ENCODE assay signal across 26 mouse cellular contexts in genomic region chr2:74709465-74710419, GRCm38 (mm10). TPM values are rescaled to one million over a fixed set of nuclear protein-coding genes. Genes with fewer than 3 reads are reported as not detected.
DNase-seq lines count a peak whose midpoint lies in the region; ATAC-seq and TF ChIP-seq lines count a peak whose summit lies in the region.
"Had no signal": no experiment of that assay in that cellular context is flagged by ENCODE, and none has a peak within 500 bp of the region (broad histone marks: within the 10 kb centered on the region; RNA-seq: fewer than 3 reads in every experiment).

No protein-coding gene starts in this region.

- peaks cover 17% of the 10 kb centered on the region for H3K4me1 ChIP-seq in hindbrain, embryonic 10.5 days (replicated peaks)
- no peaks in the 10 kb centered on the region; the same call in 1 of the 2 replicates for H3K4me1 ChIP-seq in hindbrain, embryonic 14.5 days (replicated peaks; ENCODE audit: control insufficient read depth, insufficient read depth, low read length)
- H3K4me1 ChIP-seq in midbrain, embryonic 11.5 days (ENCODE audit: control insufficient read depth, insufficient read depth, low read length): peaks cover 11% of the 10 kb centered on the region
- no peaks in the 10 kb centered on the region for H3K4me1 ChIP-seq in midbrain, postnatal 0 days (ENCODE audit: insufficient read depth, low read length)
- peaks cover 20% of the 10 kb centered on the region for H3K4me1 ChIP-seq in limb, embryonic 11.5 days (ENCODE audit: control insufficient read depth, insufficient read depth, low read length)
- peaks cover 41% of the 10 kb centered on the region for H3K4me1 ChIP-seq in neural tube, embryonic 15.5 days
- peaks cover 12% of the 10 kb centered on the region for H3K4me1 ChIP-seq in liver, postnatal 0 days (ENCODE audit: insufficient read depth)

- no peak overlapping the region for H3K4me2 ChIP-seq in hindbrain, embryonic 14.5 days (replicated peaks)
- no peak overlapping the region for H3K4me2 ChIP-seq in midbrain, embryonic 11.5 days
- H3K4me2 ChIP-seq in midbrain, postnatal 0 days (ENCODE audit: low read depth, low read length, poor library complexity, severe bottlenecking): no peak overlapping the region
- H3K4me2 ChIP-seq in limb, embryonic 11.5 days (ENCODE audit: low read depth, severe bottlenecking): no peak overlapping the region
- peak overlapping the region; percentile 60 for H3K4me2 ChIP-seq in neural tube, embryonic 15.5 days
- H3K4me2 ChIP-seq in liver, postnatal 0 days (ENCODE audit: low read depth, low read length): no peak overlapping the region
- H3K4me2 ChIP-seq: embryonic facial prominence, embryonic 15.5 days; lung, embryonic 15.5 days; stomach, embryonic 15.5 days had no signal

- 3% methylated on average over 5 of the region's 5 CpGs for WGBS in hindbrain, embryonic 10.5 days
- 4% methylated on average over 5 of the region's 5 CpGs for WGBS in hindbrain, embryonic 14.5 days
- WGBS in midbrain, embryonic 11.5 days: 6% methylated on average over 5 of the region's 5 CpGs
- WGBS in midbrain, postnatal 0 days: 4% methylated on average over 5 of the region's 5 CpGs
- WGBS in limb, embryonic 11.5 days: 9% methylated on average over 5 of the region's 5 CpGs
- 9% methylated on average over 5 of the region's 5 CpGs for WGBS in neural tube, embryonic 15.5 days
- WGBS in liver, postnatal 0 days (ENCODE audit: insufficient replicate concordance): 11% methylated on average over 5 of the region's 5 CpGs

- peaks cover 100% of the 10 kb centered on the region for H3K27me3 ChIP-seq in hindbrain, embryonic 10.5 days (ENCODE audit: insufficient read depth, poor library complexity, severe bottlenecking)
- H3K27me3 ChIP-seq in hindbrain, embryonic 14.5 days (ENCODE audit: control insufficient read depth, insufficient read depth, low read length): peaks cover 90% of the 10 kb centered on the region
- H3K27me3 ChIP-seq in midbrain, embryonic 11.5 days (ENCODE audit: control insufficient read depth, insufficient read depth, low read length): peaks cover 97% of the 10 kb centered on the region
- H3K27me3 ChIP-seq in midbrain, postnatal 0 days (ENCODE audit: insufficient read depth, low read length): peaks cover 93% of the 10 kb centered on the region
- H3K27me3 ChIP-seq in limb, embryonic 11.5 days (ENCODE audit: control insufficient read depth, insufficient read depth, low read length): no peaks in the 10 kb centered on the region
- H3K27me3 ChIP-seq in neural tube, embryonic 15.5 days (replicated peaks): no peaks in the 10 kb centered on the region
- H3K27me3 ChIP-seq in liver, postnatal 0 days (ENCODE audit: insufficient read depth, low read length): peaks cover 96% of the 10 kb centered on the region

- no peak overlapping the region for H3K9ac ChIP-seq in hindbrain, embryonic 14.5 days
- H3K9ac ChIP-seq in midbrain, embryonic 11.5 days (ENCODE audit: low read length): no peak overlapping the region
- H3K9ac ChIP-seq in midbrain, postnatal 0 days (replicated peaks; ENCODE audit: low read length, poor library complexity, severe bottlenecking): no peak overlapping the region
- H3K9ac ChIP-seq in limb, embryonic 11.5 days (ENCODE audit: low read length): no peak overlapping the region
- H3K9ac ChIP-seq in neural tube, embryonic 15.5 days (replicated peaks): 0 out of 2 replicates have a peak overlapping the region, but pooled peaks have one; percentile 2
- no peak overlapping the region for H3K9ac ChIP-seq in liver, postnatal 0 days (replicated peaks)
- H3K9ac ChIP-seq: embryonic facial prominence, embryonic 15.5 days; lung, embryonic 15.5 days; stomach, embryonic 15.5 days had no signal

- H3K36me3 ChIP-seq in hindbrain, embryonic 10.5 days: no peaks in the 10 kb centered on the region
- no peaks in the 10 kb centered on the region for H3K36me3 ChIP-seq in hindbrain, embryonic 14.5 days (replicated peaks; ENCODE audit: control insufficient read depth, insufficient read depth)
- no peaks in the 10 kb centered on the region for H3K36me3 ChIP-seq in midbrain, embryonic 11.5 days (ENCODE audit: control insufficient read depth, insufficient read depth, low read length)
- H3K36me3 ChIP-seq in midbrain, postnatal 0 days (ENCODE audit: insufficient read depth, low read length): no peaks in the 10 kb centered on the region
- no peaks in the 10 kb centered on the region for H3K36me3 ChIP-seq in limb, embryonic 11.5 days (ENCODE audit: control insufficient read depth, insufficient read depth, low read length)
- H3K36me3 ChIP-seq in neural tube, embryonic 15.5 days: no peaks in the 10 kb centered on the region
- H3K36me3 ChIP-seq in liver, postnatal 0 days (replicated peaks; ENCODE audit: insufficient read depth, low read length): no peaks in the 10 kb centered on the region
- H3K36me3 ChIP-seq: embryonic facial prominence, embryonic 15.5 days; lung, embryonic 15.5 days; midbrain, embryonic 10.5 days; stomach, embryonic 15.5 days had no signal

- no peaks in the 10 kb centered on the region for H3K9me3 ChIP-seq in hindbrain, embryonic 10.5 days
- no peaks in the 10 kb centered on the region for H3K9me3 ChIP-seq in hindbrain, embryonic 14.5 days (ENCODE audit: control insufficient read depth, low read length)
- no peaks in the 10 kb centered on the region for H3K9me3 ChIP-seq in midbrain, embryonic 11.5 days (ENCODE audit: control insufficient read depth, low read length)
- no peaks in the 10 kb centered on the region for H3K9me3 ChIP-seq in midbrain, postnatal 0 days (ENCODE audit: low read length)
- H3K9me3 ChIP-seq in limb, embryonic 11.5 days (ENCODE audit: control insufficient read depth, low read length): no peaks in the 10 kb centered on the region
- H3K9me3 ChIP-seq in neural tube, embryonic 15.5 days (replicated peaks): no peaks in the 10 kb centered on the region
- no peaks in the 10 kb centered on the region for H3K9me3 ChIP-seq in liver, postnatal 0 days (ENCODE audit: low read length)
- H3K9me3 ChIP-seq: embryonic facial prominence, embryonic 15.5 days; lung, embryonic 15.5 days; midbrain, embryonic 10.5 days; stomach, embryonic 15.5 days had no signal

- no peak for ATAC-seq in hindbrain, embryonic 14.5 days (ENCODE audit: low FRiP score)
- no peak for ATAC-seq in midbrain, embryonic 11.5 days (ENCODE audit: low FRiP score)
- no peak for ATAC-seq in midbrain, postnatal 0 days (ENCODE audit: low FRiP score)
- no peak for ATAC-seq in limb, embryonic 11.5 days (ENCODE audit: insufficient number of reproducible peaks, low FRiP score, low TSS enrichment, low read depth)
- ATAC-seq in neural tube, embryonic 15.5 days (ENCODE audit: low FRiP score): no peak
- no peak for ATAC-seq in liver, postnatal 0 days
- ATAC-seq: hindbrain, embryonic 16.5 days had no signal

- TF ChIP-seq CTCF in midbrain, postnatal 0 days (IDR thresholded peaks at IDR 0.05): no peak
- TF ChIP-seq CTCF in liver, postnatal 0 days (IDR thresholded peaks at IDR 0.05; ENCODE audit: low read depth): no peak

- H3K4me3 ChIP-seq in hindbrain, embryonic 10.5 days: no peak overlapping the region
- H3K4me3 ChIP-seq in hindbrain, embryonic 14.5 days (replicated peaks; ENCODE audit: low read length): no peak overlapping the region
- H3K4me3 ChIP-seq in midbrain, embryonic 11.5 days (ENCODE audit: low read depth, low read length): no peak overlapping the region
- H3K4me3 ChIP-seq in midbrain, postnatal 0 days (ENCODE audit: low read depth, low read length): no peak overlapping the region
- no peak overlapping the region for H3K4me3 ChIP-seq in limb, embryonic 11.5 days (ENCODE audit: low read depth, low read length)
- H3K4me3 ChIP-seq in neural tube, embryonic 15.5 days (replicated peaks): peak overlapping the region; percentile 75
- no peak overlapping the region for H3K4me3 ChIP-seq in liver, postnatal 0 days (ENCODE audit: low read depth, low read length)
- H3K4me3 ChIP-seq: embryonic facial prominence, embryonic 15.5 days; layer of hippocampus, adult 2 months; lung, embryonic 15.5 days; midbrain, embryonic 10.5 days; stomach, embryonic 15.5 days had no signal

- peak; percentile 12 for DNase-seq in hindbrain, embryonic 10.5 days (ENCODE audit: low spot score)
- DNase-seq in hindbrain, embryonic 14.5 days (ENCODE audit: low spot score): no peak
- peak; percentile 93 for DNase-seq in midbrain, embryonic 11.5 days (ENCODE audit: low spot score, missing footprints)
- DNase-seq in midbrain, postnatal 0 days (ENCODE audit: low spot score): no peak
- DNase-seq in limb, embryonic 11.5 days (ENCODE audit: low spot score): peak; percentile 38
- DNase-seq in liver, postnatal 0 days: no peak
- no peak for DNase-seq in embryo, embryonic 9.5 days (ENCODE audit: extremely low spot score)
- DNase-seq: B cell, adult 2 months; cerebellum, postnatal 14 days; gastrocnemius, postnatal 14 days; heart, adult 18-20 months; heart, postnatal 36 days; lung, postnatal 4 days; retina, postnatal 1 day had no signal

- no peak for TF ChIP-seq EP300 in liver, postnatal 0 days (IDR thresholded peaks at IDR 0.05; ENCODE audit: low read depth)

- no peak overlapping the region for H3K27ac ChIP-seq in hindbrain, embryonic 10.5 days
- no peak overlapping the region for H3K27ac ChIP-seq in hindbrain, embryonic 14.5 days
- no peak overlapping the region for H3K27ac ChIP-seq in midbrain, embryonic 11.5 days (ENCODE audit: low read depth, low read length)
- no peak overlapping the region for H3K27ac ChIP-seq in midbrain, postnatal 0 days (ENCODE audit: low read depth, low read length)
- H3K27ac ChIP-seq in limb, embryonic 11.5 days (replicated peaks; ENCODE audit: low read depth, low read length): no peak overlapping the region
- peak overlapping the region; percentile 99 for H3K27ac ChIP-seq in neural tube, embryonic 15.5 days (replicated peaks)
- no peak overlapping the region for H3K27ac ChIP-seq in liver, postnatal 0 days (ENCODE audit: low read depth)
- H3K27ac ChIP-seq: embryonic facial prominence, embryonic 15.5 days; layer of hippocampus, adult 2 months; lung, embryonic 15.5 days; midbrain, embryonic 10.5 days; stomach, embryonic 15.5 days had no signal

RNA-seq across cellular contexts. Expression of gene Hoxd3, which starts 2.0 kb away (rescaled TPM):
- polyA plus RNA-seq in hindbrain, embryonic 10.5 days (2016; fragmentation: Nextera tagmentation; extraction: Ambion mirVana): 15.5 and 55.9 TPM in 2 replicates
- polyA plus RNA-seq in hindbrain, embryonic 14.5 days (2014; fragmentation: Nextera tagmentation; extraction: Ambion mirVana): 44.9 and 55.1 TPM in 2 replicates
- polyA plus RNA-seq in midbrain, embryonic 11.5 days (2014; fragmentation: Nextera tagmentation; extraction: Ambion mirVana): 0.07 and 0.14 TPM in 2 replicates
- total RNA-seq in midbrain, postnatal 0 days (2014; rRNA removed): 11.6 TPM in 1 of 2 replicates, not detected in the other
- polyA plus RNA-seq in midbrain, postnatal 0 days (2015; fragmentation: Nextera tagmentation; extraction: Ambion mirVana): not detected in 2 replicates
- 1.2 and 1.4 TPM in 2 replicates for polyA plus RNA-seq in limb, embryonic 11.5 days (2014; fragmentation: Nextera tagmentation; extraction: Ambion mirVana)
- polyA plus RNA-seq in neural tube, embryonic 15.5 days (2015; fragmentation: Nextera tagmentation; extraction: Ambion mirVana): 14.5 and 29.1 TPM in 2 replicates
- polyA plus RNA-seq in liver, postnatal 0 days (2015; fragmentation: Nextera tagmentation; extraction: Ambion mirVana): not detected in 2 replicates
- total RNA-seq: gastrocnemius, postnatal 14 days; heart, adult 18-20 months; heart, postnatal 36 days; layer of hippocampus, adult 2 months; left cerebral cortex, postnatal 25 days; liver, adult 2 months; monocyte, adult 5-6 weeks had no signal
- polyA plus RNA-seq: liver, adult 2 months had no signal

RNA-seq across cellular contexts. Expression of gene Hoxd4, which starts 2.0 kb away (rescaled TPM):
- 0.14 and 2.6 TPM in 2 replicates for polyA plus RNA-seq in hindbrain, embryonic 10.5 days (2016; fragmentation: Nextera tagmentation; extraction: Ambion mirVana)
- polyA plus RNA-seq in hindbrain, embryonic 14.5 days (2014; fragmentation: Nextera tagmentation; extraction: Ambion mirVana): 3.1 and 4.3 TPM in 2 replicates
- not detected in 2 replicates for polyA plus RNA-seq in midbrain, embryonic 11.5 days (2014; fragmentation: Nextera tagmentation; extraction: Ambion mirVana)
- 1.2 TPM in 1 of 2 replicates, not detected in the other for total RNA-seq in midbrain, postnatal 0 days (2014; rRNA removed)
- polyA plus RNA-seq in midbrain, postnatal 0 days (2015; fragmentation: Nextera tagmentation; extraction: Ambion mirVana): not detected in 2 replicates
- polyA plus RNA-seq in limb, embryonic 11.5 days (2014; fragmentation: Nextera tagmentation; extraction: Ambion mirVana): 0.84 and 1.9 TPM in 2 replicates
- polyA plus RNA-seq in neural tube, embryonic 15.5 days (2015; fragmentation: Nextera tagmentation; extraction: Ambion mirVana): 4.3 and 4.5 TPM in 2 replicates
- polyA plus RNA-seq in liver, postnatal 0 days (2015; fragmentation: Nextera tagmentation; extraction: Ambion mirVana): not detected in 2 replicates
- total RNA-seq: layer of hippocampus, adult 2 months; left cerebral cortex, postnatal 25 days; monocyte, adult 5-6 weeks had no signal
- polyA plus RNA-seq: midbrain, embryonic 10.5 days; thymus, postnatal 0 days had no signal

RNA-seq across cellular contexts. Expression of gene Hoxd8, which starts 5.3 kb away (rescaled TPM):
- polyA plus RNA-seq in hindbrain, embryonic 10.5 days (2016; fragmentation: Nextera tagmentation; extraction: Ambion mirVana): not detected in 2 replicates
- polyA plus RNA-seq in hindbrain, embryonic 14.5 days (2014; fragmentation: Nextera tagmentation; extraction: Ambion mirVana): 2.1 and 3.3 TPM in 2 replicates
- polyA plus RNA-seq in midbrain, embryonic 11.5 days (2014; fragmentation: Nextera tagmentation; extraction: Ambion mirVana): 0.11 TPM in 1 of 2 replicates, not detected in the other
- 0.05 TPM in 1 of 2 replicates, not detected in the other for total RNA-seq in midbrain, postnatal 0 days (2014; rRNA removed)
- polyA plus RNA-seq in midbrain, postnatal 0 days (2015; fragmentation: Nextera tagmentation; extraction: Ambion mirVana): not detected in 2 replicates
- polyA plus RNA-seq in limb, embryonic 11.5 days (2014; fragmentation: Nextera tagmentation; extraction: Ambion mirVana): 11.6 and 13.1 TPM in 2 replicates
- 12.4 and 12.5 TPM in 2 replicates for polyA plus RNA-seq in neural tube, embryonic 15.5 days (2015; fragmentation: Nextera tagmentation; extraction: Ambion mirVana)
- polyA plus RNA-seq in liver, postnatal 0 days (2015; fragmentation: Nextera tagmentation; extraction: Ambion mirVana): 0.04 TPM in 1 of 2 replicates, not detected in the other
- total RNA-seq: layer of hippocampus, adult 2 months; liver, adult 2 months; monocyte, adult 5-6 weeks had no signal
- polyA plus RNA-seq: midbrain, embryonic 10.5 days had no signal

RNA-seq across cellular contexts. Expression of gene Hoxd9, which starts 12.2 kb away (rescaled TPM):
- polyA plus RNA-seq in hindbrain, embryonic 10.5 days (2016; fragmentation: Nextera tagmentation; extraction: Ambion mirVana): not detected in 2 replicates
- 0.09 TPM in 1 of 2 replicates, not detected in the other for polyA plus RNA-seq in hindbrain, embryonic 14.5 days (2014; fragmentation: Nextera tagmentation; extraction: Ambion mirVana)
- polyA plus RNA-seq in midbrain, embryonic 11.5 days (2014; fragmentation: Nextera tagmentation; extraction: Ambion mirVana): not detected in 2 replicates
- not detected in 2 replicates for total RNA-seq in midbrain, postnatal 0 days (2014; rRNA removed)
- not detected in 2 replicates for polyA plus RNA-seq in midbrain, postnatal 0 days (2015; fragmentation: Nextera tagmentation; extraction: Ambion mirVana)
- 17.1 and 24.1 TPM in 2 replicates for polyA plus RNA-seq in limb, embryonic 11.5 days (2014; fragmentation: Nextera tagmentation; extraction: Ambion mirVana)
- polyA plus RNA-seq in neural tube, embryonic 15.5 days (2015; fragmentation: Nextera tagmentation; extraction: Ambion mirVana): 20.0 and 21.3 TPM in 2 replicates
- not detected in 2 replicates for polyA plus RNA-seq in liver, postnatal 0 days (2015; fragmentation: Nextera tagmentation; extraction: Ambion mirVana)
- total RNA-seq: layer of hippocampus, adult 2 months; left cerebral cortex, postnatal 25 days; liver, adult 2 months; monocyte, adult 5-6 weeks had no signal
- polyA plus RNA-seq: hindbrain, embryonic 16.5 days; liver, adult 2 months; midbrain, embryonic 10.5 days had no signal

RNA-seq across cellular contexts. Expression of gene Gm28230, which starts 16.8 kb away (rescaled TPM):
- polyA plus RNA-seq in hindbrain, embryonic 10.5 days (2016; fragmentation: Nextera tagmentation; extraction: Ambion mirVana): not detected in 2 replicates
- polyA plus RNA-seq in hindbrain, embryonic 14.5 days (2014; fragmentation: Nextera tagmentation; extraction: Ambion mirVana): 0.82 and 1.3 TPM in 2 replicates
- polyA plus RNA-seq in midbrain, embryonic 11.5 days (2014; fragmentation: Nextera tagmentation; extraction: Ambion mirVana): not detected in 2 replicates
- total RNA-seq in midbrain, postnatal 0 days (2014; rRNA removed): not detected in 2 replicates
- not detected in 2 replicates for polyA plus RNA-seq in midbrain, postnatal 0 days (2015; fragmentation: Nextera tagmentation; extraction: Ambion mirVana)
- polyA plus RNA-seq in limb, embryonic 11.5 days (2014; fragmentation: Nextera tagmentation; extraction: Ambion mirVana): 0.45 and 0.55 TPM in 2 replicates
- polyA plus RNA-seq in neural tube, embryonic 15.5 days (2015; fragmentation: Nextera tagmentation; extraction: Ambion mirVana): 0.96 and 2.0 TPM in 2 replicates
- not detected in 2 replicates for polyA plus RNA-seq in liver, postnatal 0 days (2015; fragmentation: Nextera tagmentation; extraction: Ambion mirVana)
- total RNA-seq: heart, adult 18-20 months; heart, postnatal 36 days; layer of hippocampus, adult 2 months; left cerebral cortex, postnatal 25 days; liver, adult 2 months; monocyte, adult 5-6 weeks had no signal
- polyA plus RNA-seq: heart, embryonic 14.5 days; liver, adult 2 months; midbrain, embryonic 10.5 days; stomach, embryonic 15.5 days; thymus, postnatal 0 days had no signal

Comparison
In these comparisons a context has a peak if more than half of its experiments do, and no peak if none do; other contexts are left out.
1. DNase-seq: peak in hindbrain, embryonic 10.5 days (single experiment), midbrain, embryonic 11.5 days (single experiment) and limb, embryonic 11.5 days (single experiment); none in hindbrain, embryonic 14.5 days (single experiment), midbrain, postnatal 0 days (single experiment), liver, postnatal 0 days (single experiment) and embryo, embryonic 9.5 days (single experiment).